Mouse (Mus musculus) stomach, adult 2 months (tissue): Measurements from ENCODE around the gene Ankrd63. TPM values are rescaled to one million over a fixed set of nuclear protein-coding genes. Genes with fewer than 3 reads are reported as not detected.

Experiments used
- polyA plus RNA-seq: library from polyadenylated mRNA; depleted of rRNA; stranded (reverse); fragments of >200 nt; gene quantifications from 2 replicates; pipeline ENCODE4 v1.2.3, GENCODE M21; 2012; rRNA removed

Ankrd63 gene
- 0.19 and 0.31 TPM in 2 replicates for polyA plus RNA-seq

DNA sequence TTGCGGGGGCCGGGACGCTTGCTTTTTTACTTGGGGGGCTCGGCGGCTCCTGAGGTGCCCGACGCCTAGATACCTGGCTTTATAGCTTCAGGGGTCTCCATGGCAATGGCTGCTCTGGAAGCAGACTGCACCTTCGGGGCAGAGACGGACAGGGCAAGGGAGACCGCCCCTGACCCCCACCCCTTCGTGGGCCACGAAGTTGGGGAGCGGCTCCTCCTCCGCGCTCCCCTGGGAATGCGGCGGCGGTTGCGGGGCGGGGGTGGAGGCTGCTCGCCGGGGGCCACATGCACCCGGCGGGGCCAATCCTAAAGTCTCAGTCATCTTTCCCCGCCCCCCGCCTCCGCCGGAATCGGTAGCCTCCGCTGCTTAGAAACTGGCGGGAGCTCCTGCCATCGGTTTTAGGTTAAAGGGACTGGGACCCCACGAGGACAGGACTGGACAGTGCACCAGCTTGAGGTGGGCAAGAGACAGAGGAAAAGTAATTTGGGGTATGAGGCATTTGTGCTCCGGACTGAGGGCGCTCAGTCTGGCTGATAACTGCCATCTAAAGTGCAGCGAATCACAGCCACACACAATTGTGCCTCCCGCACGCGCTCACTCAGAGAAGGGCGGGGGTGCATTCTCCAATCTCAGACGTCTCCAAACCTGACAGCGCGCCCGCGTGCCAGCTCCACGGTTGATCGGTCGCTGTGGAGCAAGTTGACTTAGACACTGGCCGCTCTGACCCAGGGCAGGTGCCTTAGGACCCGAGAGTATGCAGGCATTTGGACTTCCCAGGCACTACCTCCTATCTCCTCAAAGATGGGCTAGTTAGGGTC is at the start of gene Ankrd63:
Gene Ankrd63, minus strand, starts transcription at position 51 of the 818 bp plus-strand sequence.

GRCm38 (mm10) chr2:118745232-118745884 is 41.6 kb upstream of the Ankrd63 start, which contains the start of gene Inafm2:
Gene Inafm2 (plus strand): TSS chr2:118745758.

DNA sequence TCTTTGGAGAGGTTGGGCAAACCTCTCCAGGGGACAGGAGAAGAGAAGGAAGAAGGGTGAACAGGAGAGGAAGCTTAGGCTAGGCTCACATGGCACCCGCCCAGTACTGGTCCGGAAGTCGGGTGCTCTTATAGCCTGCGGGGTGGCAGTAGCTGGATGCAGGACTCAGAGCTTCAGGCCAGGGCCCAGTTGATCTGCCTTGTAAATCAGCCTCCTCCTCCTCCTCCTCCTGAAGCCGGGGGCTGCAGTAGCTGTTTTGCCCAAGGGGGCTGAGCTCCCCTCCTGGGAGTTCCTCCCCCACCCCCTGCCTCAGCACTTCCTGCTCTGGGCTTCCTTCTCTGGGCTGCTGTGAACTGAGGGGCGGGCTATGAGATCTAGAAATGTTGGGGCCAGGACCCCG is 24.6 kb upstream of the Ankrd63 start, which contains the start of gene Plcb2:
Gene Plcb2, minus strand, starts transcription at position 102 of the 400 bp plus-strand sequence.

GRCm38 (mm10) chr2:118662902-118663803 is 40.6 kb downstream of the Ankrd63 start, which contains the start of gene Pak6:
Gene Pak6 (plus strand): TSS chr2:118663303.

Other genes starting within 250 kb of the Ankrd63 start
- gene Srp14, start 224.3 kb downstream of the Ankrd63 start, polyA plus RNA-seq, result 9.6 and 13.0 TPM in 2 replicates
- 5.0 and 11.5 TPM in 2 replicates for gene Bmf, start 154.3 kb downstream of the Ankrd63 start, polyA plus RNA-seq
- gene Bub1b, start 105.8 kb downstream of the Ankrd63 start, polyA plus RNA-seq, result 0.99 and 1.5 TPM in 2 replicates
- gene Pak6, start 40.7 kb downstream of the Ankrd63 start, polyA plus RNA-seq, result 6.0 and 6.6 TPM in 2 replicates
- 0.98 and 1.3 TPM in 2 replicates for gene Plcb2, start 24.5 kb upstream of the Ankrd63 start, polyA plus RNA-seq
- gene Inafm2, start 41.8 kb upstream of the Ankrd63 start, polyA plus RNA-seq, result 7.5 and 14.6 TPM in 2 replicates
- 4.7 and 6.0 TPM in 2 replicates for gene Ccdc9b, start 58.7 kb upstream of the Ankrd63 start, polyA plus RNA-seq
- 507 and 624 TPM in 2 replicates for gene Phgr1, start 68.8 kb upstream of the Ankrd63 start, polyA plus RNA-seq
- gene Disp2, start 75.8 kb upstream of the Ankrd63 start, polyA plus RNA-seq, result 1.5 and 1.9 TPM in 2 replicates
- gene Knstrn, start 110.0 kb upstream of the Ankrd63 start, polyA plus RNA-seq, result 1.6 TPM in 2 replicates
- gene Ivd, start 158.0 kb upstream of the Ankrd63 start, polyA plus RNA-seq, result 40.4 and 46.1 TPM in 2 replicates
- gene Bahd1, start 196.4 kb upstream of the Ankrd63 start, polyA plus RNA-seq, result 9.9 and 11.9 TPM in 2 replicates
- 4.3 and 6.2 TPM in 2 replicates for gene Chst14, start 222.5 kb upstream of the Ankrd63 start, polyA plus RNA-seq